Mouse (Mus musculus): Measurements from ENCODE around the gene 3110082J24Rik. TPM values are rescaled to one million over a fixed set of nuclear protein-coding genes. Genes with fewer than 3 reads are reported as not detected.

Gene 3110082J24Rik
- polyA plus RNA-seq, 1 experiment: not detected

GRCm38 (mm10) chr5:30152007-30152406, 46.1 kb upstream of the 3110082J24Rik start:
- Histone ChIP-seq H3K4me3 (ENCODE audit: insufficient read depth, low read depth, low read length) (no peak overlapping the region), H3K36me3 (ENCODE audit: control insufficient read depth, insufficient read depth, low read length) (no peaks in the 10 kb centered on the region; the same call in 1 of the 2 replicates), H3K4me1 (ENCODE audit: control insufficient read depth, insufficient read depth, low read length) (peaks cover 12% of the 10 kb centered on the region; the same call in 1 of the 2 replicates), H3K27ac (ENCODE audit: insufficient read depth, low read depth, low read length) (no peak overlapping the region; the same call in 1 of the 2 replicates), H3K27me3 (replicated peaks; ENCODE audit: control insufficient read depth, insufficient read depth, low read length) (no peaks in the 10 kb centered on the region)
- DNase-seq: peak; percentile 68
- WGBS: 25% methylated on average over 4 of the region's 4 CpGs
- TF ChIP-seq POLR2A (IDR thresholded peaks at IDR 0.05; ENCODE audit: low read depth, low read length): no peak
- TF ChIP-seq CTCF (conservative IDR thresholded peaks at IDR 0.05; ENCODE audit: insufficient read depth, insufficient read length, low read depth, low read length): no peak

DNA sequence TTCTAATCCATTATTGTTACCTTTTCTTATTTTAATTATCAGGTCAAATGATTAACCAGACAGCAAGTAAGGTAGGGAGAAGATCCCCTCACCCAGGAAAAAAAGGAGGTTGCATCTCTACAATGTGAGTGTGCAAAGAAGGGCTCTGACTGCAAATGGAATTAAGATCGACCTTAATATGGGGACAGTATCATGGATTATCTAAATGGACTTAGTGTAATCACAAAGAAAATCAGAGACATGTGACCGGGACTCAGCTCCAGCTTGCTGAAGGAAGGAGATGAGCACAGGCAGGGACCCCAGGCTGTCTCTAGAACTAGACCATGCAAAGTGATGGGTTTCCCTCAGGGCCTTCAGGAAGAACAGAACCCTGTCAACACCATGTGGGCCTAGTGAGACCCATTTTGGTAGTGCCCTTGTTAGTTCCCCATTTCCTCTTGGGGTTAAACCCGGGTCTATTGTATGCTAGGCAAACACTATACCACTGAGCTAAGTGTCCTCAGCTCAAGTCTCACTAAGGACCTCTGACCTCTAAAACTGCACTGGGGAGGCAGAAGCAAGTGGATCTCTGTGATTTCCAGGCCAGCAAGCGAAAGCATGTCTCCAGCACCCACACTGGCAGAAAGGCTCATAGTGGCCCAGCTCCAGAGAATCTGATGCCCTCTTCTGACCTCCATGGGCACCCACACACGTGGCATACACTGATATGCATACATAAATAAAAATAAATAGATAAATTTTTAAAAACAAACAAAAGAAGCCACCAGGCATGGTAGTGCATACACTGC, 42.4 kb upstream of the 3110082J24Rik start:
- Histone ChIP-seq H3K27me3 (replicated peaks; ENCODE audit: control insufficient read depth, insufficient read depth, low read length) (no peaks in the 10 kb centered on the region), H3K36me3 (ENCODE audit: control insufficient read depth, insufficient read depth, low read length) (peaks cover 3% of the 10 kb centered on the region), H3K27ac (ENCODE audit: insufficient read depth, low read depth, low read length) (no peak overlapping the region), H3K4me3 (ENCODE audit: insufficient read depth, low read depth, low read length) (no peak overlapping the region), H3K4me1 (ENCODE audit: control insufficient read depth, insufficient read depth, low read length) (peaks cover 12% of the 10 kb centered on the region; the same call in 1 of the 2 replicates)
- no peak for TF ChIP-seq POLR2A (IDR thresholded peaks at IDR 0.05; ENCODE audit: low read depth, low read length)
- no peak for TF ChIP-seq CTCF (conservative IDR thresholded peaks at IDR 0.05; ENCODE audit: insufficient read depth, insufficient read length, low read depth, low read length)
- WGBS: 80% methylated on average over 5 of the region's 5 CpGs
- DNase-seq: no peak

- no peaks in the 10 kb centered on the region for H3K27me3 ChIP-seq (replicated peaks; ENCODE audit: control insufficient read depth, insufficient read depth, low read length)
- no peak overlapping the region for H3K4me3 ChIP-seq (ENCODE audit: insufficient read depth, low read depth, low read length)
- H3K4me1 ChIP-seq (ENCODE audit: control insufficient read depth, insufficient read depth, low read length): peaks cover 7% of the 10 kb centered on the region; the same call in 1 of the 2 replicates
- peaks cover 3% of the 10 kb centered on the region for H3K36me3 ChIP-seq (ENCODE audit: control insufficient read depth, insufficient read depth, low read length)
- DNase-seq: no peak
- WGBS: 77% methylated on average over 6 of the region's 6 CpGs
- H3K27ac ChIP-seq (ENCODE audit: insufficient read depth, low read depth, low read length): no peak overlapping the region
- no peak for TF ChIP-seq POLR2A (IDR thresholded peaks at IDR 0.05; ENCODE audit: low read depth, low read length)
- no peak for TF ChIP-seq CTCF (conservative IDR thresholded peaks at IDR 0.05; ENCODE audit: insufficient read depth, insufficient read length, low read depth, low read length)
Measured at GRCm38 (mm10) chr5:30146526-30146925, 40.6 kb upstream of the 3110082J24Rik start.

- Histone ChIP-seq H3K27ac (ENCODE audit: insufficient read depth, low read depth, low read length) (no peak overlapping the region), H3K4me3 (ENCODE audit: insufficient read depth, low read depth, low read length) (no peak overlapping the region), H3K36me3 (ENCODE audit: control insufficient read depth, insufficient read depth, low read length) (peaks cover 11% of the 10 kb centered on the region), H3K4me1 (ENCODE audit: control insufficient read depth, insufficient read depth, low read length) (no peaks in the 10 kb centered on the region), H3K27me3 (replicated peaks; ENCODE audit: control insufficient read depth, insufficient read depth, low read length) (no peaks in the 10 kb centered on the region)
- no peak for TF ChIP-seq CTCF (conservative IDR thresholded peaks at IDR 0.05; ENCODE audit: insufficient read depth, insufficient read length, low read depth, low read length)
- TF ChIP-seq POLR2A (IDR thresholded peaks at IDR 0.05; ENCODE audit: low read depth, low read length): no peak
- 80% methylated on average over 4 of the region's 4 CpGs for WGBS
- DNase-seq: no peak
Measured at GRCm38 (mm10) chr5:30138193-30138592, 32.3 kb upstream of the 3110082J24Rik start.

DNA sequence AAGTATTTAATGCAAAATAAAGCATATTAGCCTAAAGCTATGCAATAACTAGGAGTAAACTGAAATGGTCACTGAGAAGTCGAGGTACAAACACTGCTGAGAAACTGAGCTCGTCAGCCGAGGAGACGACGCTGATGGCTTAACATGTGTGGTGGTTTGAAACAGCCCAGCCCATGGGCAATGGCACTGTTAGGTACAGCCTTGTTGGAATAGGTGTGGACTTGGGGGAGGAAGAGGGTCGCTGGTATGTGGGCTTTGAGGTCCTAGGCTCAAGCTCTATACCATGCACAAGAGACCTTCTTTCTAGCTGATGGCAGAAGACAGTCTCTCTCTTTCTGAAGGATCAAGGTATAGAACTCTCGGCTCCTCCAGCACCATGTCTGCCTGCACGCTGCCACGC, 31.4 kb upstream of the 3110082J24Rik start:
- Histone ChIP-seq H3K36me3 (ENCODE audit: control insufficient read depth, insufficient read depth, low read length) (peaks cover 11% of the 10 kb centered on the region), H3K27ac (ENCODE audit: insufficient read depth, low read depth, low read length) (no peak overlapping the region), H3K4me1 (ENCODE audit: control insufficient read depth, insufficient read depth, low read length) (no peaks in the 10 kb centered on the region), H3K27me3 (replicated peaks; ENCODE audit: control insufficient read depth, insufficient read depth, low read length) (no peaks in the 10 kb centered on the region), H3K4me3 (ENCODE audit: insufficient read depth, low read depth, low read length) (no peak overlapping the region)
- TF ChIP-seq POLR2A (IDR thresholded peaks at IDR 0.05; ENCODE audit: low read depth, low read length): no peak
- no peak for TF ChIP-seq CTCF (conservative IDR thresholded peaks at IDR 0.05; ENCODE audit: insufficient read depth, insufficient read length, low read depth, low read length)
- WGBS: 94% methylated on average over 9 of the region's 9 CpGs
- DNase-seq: no peak

- H3K4me3 ChIP-seq (ENCODE audit: insufficient read depth, low read depth, low read length): no peak overlapping the region
- no peaks in the 10 kb centered on the region for H3K27me3 ChIP-seq (replicated peaks; ENCODE audit: control insufficient read depth, insufficient read depth, low read length)
- DNase-seq: no peak
- no peak overlapping the region for H3K27ac ChIP-seq (ENCODE audit: insufficient read depth, low read depth, low read length)
- TF ChIP-seq POLR2A (IDR thresholded peaks at IDR 0.05; ENCODE audit: low read depth, low read length) (no peak), CTCF (conservative IDR thresholded peaks at IDR 0.05; ENCODE audit: insufficient read depth, insufficient read length, low read depth, low read length) (no peak)
- 92% methylated on average over 11 of the region's 11 CpGs for WGBS
- no peaks in the 10 kb centered on the region for H3K4me1 ChIP-seq (ENCODE audit: control insufficient read depth, insufficient read depth, low read length)
- peaks cover 11% of the 10 kb centered on the region for H3K36me3 ChIP-seq (ENCODE audit: control insufficient read depth, insufficient read depth, low read length)
Measured at GRCm38 (mm10) chr5:30135711-30136231, 29.9 kb upstream of the 3110082J24Rik start.

GRCm38 (mm10) chr5:30132173-30132572, 26.3 kb upstream of the 3110082J24Rik start:
- 98% methylated on average over 2 of the region's 2 CpGs for WGBS
- no peak overlapping the region for H3K4me3 ChIP-seq (ENCODE audit: insufficient read depth, low read depth, low read length)
- no peaks in the 10 kb centered on the region for H3K27me3 ChIP-seq (replicated peaks; ENCODE audit: control insufficient read depth, insufficient read depth, low read length)
- H3K27ac ChIP-seq (ENCODE audit: insufficient read depth, low read depth, low read length): no peak overlapping the region
- peaks cover 2% of the 10 kb centered on the region for H3K36me3 ChIP-seq (ENCODE audit: control insufficient read depth, insufficient read depth, low read length)
- no peaks in the 10 kb centered on the region for H3K4me1 ChIP-seq (ENCODE audit: control insufficient read depth, insufficient read depth, low read length)
- no peak for DNase-seq
- TF ChIP-seq CTCF (conservative IDR thresholded peaks at IDR 0.05; ENCODE audit: insufficient read depth, insufficient read length, low read depth, low read length) (no peak), POLR2A (IDR thresholded peaks at IDR 0.05; ENCODE audit: low read depth, low read length) (no peak)

Data from kidney, adult 2 months (tissue).